Mouse (Mus musculus) intestine, postnatal 0 days (tissue): ENCODE measurements around the gene Taz. TPM values are rescaled to one million over a fixed set of nuclear protein-coding genes. Genes with fewer than 3 reads are reported as not detected.
A peak's percentile ranks its signal among the peaks of the same experiment; 100 is the strongest.

Experiments
- ATAC-seq: fragments of 200-750 bp; cut with Nextera tagmentation; 2 replicates; pipeline ENCODE4 v1.8.0; 2017; ENCODE audit warnings: mild to moderate bottlenecking, moderate TSS enrichment, moderate library complexity
- H3K27ac ChIP-seq: fragments of 300-500 bp; sonication (generic); 2 replicates; pipeline ENCODE4 v1.5.1; 2014; ENCODE audit warnings: mild to moderate bottlenecking, low read depth, low read length, moderate library complexity
- H3K27me3 ChIP-seq: fragments of 300-500 bp; sonication (generic); replicated peaks from 2 replicates; pipeline ENCODE4 v1.6.1; 2014; ENCODE audit warnings: low read length, mixed read lengths; ENCODE audit not compliant: control insufficient read depth, insufficient read depth
- H3K36me3 ChIP-seq: fragments of 300-500 bp; sonication (generic); 2 replicates; pipeline ENCODE4 v1.6.1; 2014; ENCODE audit warnings: mild to moderate bottlenecking, moderate library complexity; ENCODE audit not compliant: control insufficient read depth, insufficient read depth
- H3K4me1 ChIP-seq: fragments of 300-500 bp; sonication (generic); replicated peaks from 2 replicates; pipeline ENCODE4 v1.6.1; 2014; ENCODE audit warnings: antibody characterized with exemption, low read length, mixed read lengths; ENCODE audit not compliant: control insufficient read depth, insufficient read depth
- H3K4me2 ChIP-seq: fragments of 300-500 bp; sonication (generic); replicated peaks from 2 replicates; pipeline ENCODE4 v1.6.1; 2014; ENCODE audit warnings: low read depth, mild to moderate bottlenecking, moderate library complexity
- H3K4me3 ChIP-seq: fragments of 300-500 bp; sonication (generic); 2 replicates; pipeline ENCODE4 v1.5.1; 2014; ENCODE audit warnings: low read depth, low read length
- H3K9ac ChIP-seq: fragments of 300-500 bp; sonication (generic); 2 replicates; pipeline ENCODE4 v1.6.1; 2014; ENCODE audit warnings: mild to moderate bottlenecking, low read depth, low read length
- H3K9me3 ChIP-seq: fragments of 300-500 bp; sonication (generic); 2 replicates; pipeline ENCODE4 v1.6.1; 2016; ENCODE audit warnings: mixed run types; ENCODE audit not compliant: control insufficient read depth
- CTCF ChIP-seq: sonication (generic); IDR thresholded peaks from 2 replicates; pipeline ENCODE4 v1.5.1; 2016; ENCODE audit warnings: low read depth, mild to moderate bottlenecking, control low read depth, antibody characterized with exemption, moderate library complexity
- WGBS: fragments of 180-500 bp; shearing (Covaris S2); extraction: QIAGEN DNeasy Blood & Tissue Kit; methylation state at CpG from one replicate; pipeline ENCODE4 v1.1.7; 2014; 5-methylcytosine and 5-hydroxymethylcytosine counted together
- polyA plus RNA-seq: library from polyadenylated mRNA; unstranded; fragments of >200 nt; fragmentation: Nextera tagmentation; extraction: Ambion mirVana; gene quantifications from 2 replicates; pipeline ENCODE4 v1.2.1, GENCODE M21; 2015

The Taz gene
- polyA plus RNA-seq = 64.0 and 64.8 TPM in 2 replicates

DNA sequence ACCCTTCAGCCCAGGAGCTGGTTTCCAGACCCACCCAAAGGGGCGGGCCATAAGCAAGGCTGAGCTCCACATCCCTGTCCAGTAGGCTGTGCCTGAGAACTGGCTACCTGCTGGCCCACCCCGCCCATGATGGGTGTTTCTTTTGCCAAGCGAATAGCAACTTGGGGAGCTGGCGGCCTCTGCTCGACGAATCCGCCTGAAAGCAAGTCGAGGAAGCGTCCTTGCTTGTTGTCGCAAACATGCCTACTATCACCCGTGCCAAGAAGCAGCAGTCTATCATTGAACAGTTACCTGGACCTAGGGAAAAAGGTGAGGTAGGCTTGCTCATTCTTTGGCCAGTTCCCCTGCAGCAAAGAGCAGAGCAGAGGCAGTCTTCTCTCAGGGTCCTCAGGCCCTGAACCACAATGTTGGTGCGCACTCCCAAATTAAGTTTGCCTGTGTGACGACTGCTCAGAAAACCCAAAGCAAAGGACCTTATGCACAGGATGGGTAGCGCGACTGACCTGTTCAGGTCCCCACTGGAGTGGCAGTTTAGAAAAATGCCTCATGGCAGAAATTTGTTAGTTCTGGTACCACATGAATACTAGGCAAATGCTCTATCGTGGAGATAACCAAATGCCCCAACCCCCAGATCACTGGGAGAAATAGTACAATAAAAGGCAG lies at the start of gene Taz, which contains the start of gene Dnase1l1:
Gene Taz, plus strand, starts transcription at position 181 of the 663 bp plus-strand sequence.
Gene Dnase1l1, minus strand, starts transcription at position 606 of the 663 bp plus-strand sequence.
- peak; percentile 22; the same call in 1 of the 2 replicates for TF ChIP-seq CTCF
- no peaks in the 10 kb centered on the region for H3K4me1 ChIP-seq
- no peaks in the 10 kb centered on the region for H3K36me3 ChIP-seq
- H3K4me2 ChIP-seq = peak within 1 kb of the TSS; percentile 70
- H3K4me3 ChIP-seq = peak within 1 kb of the TSS; percentile 51
- 25% methylated on average over 16 of the region's 16 CpGs for WGBS
- H3K27me3 ChIP-seq = no peaks in the 10 kb centered on the region
- ATAC-seq = peak; percentile 94
- peak within 1 kb of the TSS; percentile 65 for H3K9ac ChIP-seq
- H3K27ac ChIP-seq = peak within 1 kb of the TSS; percentile 86
- no peaks in the 10 kb centered on the region for H3K9me3 ChIP-seq

GRCm38 (mm10) chrX:74233196-74233595 lies 48.5 kb upstream of the Taz start:
- no peak for ATAC-seq
- H3K9me3 ChIP-seq = no peaks in the 10 kb centered on the region
- no peak for TF ChIP-seq CTCF
- 90% methylated on average over 5 of the region's 5 CpGs for WGBS
- H3K27ac ChIP-seq = no peak overlapping the region
- no peak overlapping the region for H3K4me3 ChIP-seq
- no peak overlapping the region for H3K9ac ChIP-seq
- no peaks in the 10 kb centered on the region for H3K4me1 ChIP-seq
- H3K4me2 ChIP-seq = no peak overlapping the region
- peaks cover 23% of the 10 kb centered on the region; the same call in 1 of the 2 replicates for H3K36me3 ChIP-seq
- no peaks in the 10 kb centered on the region for H3K27me3 ChIP-seq

- WGBS = 88% methylated on average over 4 of the region's 4 CpGs
- H3K9ac ChIP-seq = no peak overlapping the region
- TF ChIP-seq CTCF = no peak
- no peaks in the 10 kb centered on the region for H3K27me3 ChIP-seq
- no peak overlapping the region for H3K4me3 ChIP-seq
- H3K9me3 ChIP-seq = no peaks in the 10 kb centered on the region
- H3K27ac ChIP-seq = no peak overlapping the region
- H3K4me1 ChIP-seq = no peaks in the 10 kb centered on the region
- no peak overlapping the region for H3K4me2 ChIP-seq
- peaks cover 24% of the 10 kb centered on the region; the same call in 1 of the 2 replicates for H3K36me3 ChIP-seq
- ATAC-seq = no peak
Observed at GRCm38 (mm10) chrX:74240332-74240731, 41.4 kb upstream of the Taz start.

DNA sequence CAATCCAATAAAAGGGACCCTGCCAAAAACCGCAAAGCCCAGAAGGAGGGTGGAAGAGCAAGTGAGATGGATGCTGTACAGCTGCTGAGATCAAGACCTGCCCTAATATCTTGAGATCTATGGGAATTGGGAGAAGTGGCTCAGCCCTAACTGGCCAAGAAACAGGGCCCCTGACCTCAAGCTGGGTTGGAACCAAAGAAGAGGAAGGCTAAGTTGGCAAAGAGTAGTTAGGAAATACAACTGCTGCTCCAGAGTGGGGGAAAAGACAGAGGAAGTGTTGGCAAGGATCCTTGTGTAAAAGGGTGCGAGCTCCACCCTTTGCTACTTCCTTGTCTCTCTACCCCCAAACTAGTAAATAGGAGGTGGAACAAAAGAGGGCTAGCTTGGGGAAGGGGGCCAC lies 38.3 kb upstream of the Taz start:
- 84% methylated on average over 2 of the region's 2 CpGs for WGBS
- H3K9ac ChIP-seq = no peak overlapping the region
- TF ChIP-seq CTCF = no peak
- H3K4me1 ChIP-seq = no peaks in the 10 kb centered on the region
- no peak overlapping the region for H3K27ac ChIP-seq
- peak overlapping the region; percentile 45; the same call in 1 of the 2 replicates for H3K4me3 ChIP-seq
- no peaks in the 10 kb centered on the region for H3K27me3 ChIP-seq
- H3K9me3 ChIP-seq = no peaks in the 10 kb centered on the region
- no peak for ATAC-seq
- peak overlapping the region; percentile 72 for H3K4me2 ChIP-seq
- peaks cover 10% of the 10 kb centered on the region; the same call in 1 of the 2 replicates for H3K36me3 ChIP-seq

DNA sequence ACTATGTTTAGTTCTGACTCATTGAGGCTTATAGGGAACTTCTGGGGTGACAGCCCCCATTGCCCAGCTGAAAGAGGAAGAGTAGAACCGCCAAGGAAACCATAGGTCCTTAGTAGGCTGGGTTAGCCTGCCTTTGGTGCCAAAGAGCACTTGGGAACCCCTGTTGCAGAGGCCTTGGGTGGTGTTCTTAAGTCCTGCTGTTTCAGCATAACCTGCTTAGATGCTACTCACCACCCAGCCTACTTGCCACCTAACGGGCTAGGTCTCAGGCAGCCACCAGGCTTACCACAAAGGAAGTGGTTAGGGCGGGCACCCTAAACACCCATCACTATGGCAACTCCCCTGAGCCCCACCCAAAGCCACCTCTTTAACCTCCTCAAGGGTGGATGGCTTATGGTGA lies 37.9 kb upstream of the Taz start:
- WGBS = 52% methylated on average over 3 of the region's 3 CpGs
- H3K4me1 ChIP-seq = no peaks in the 10 kb centered on the region
- H3K27me3 ChIP-seq = no peaks in the 10 kb centered on the region
- peaks cover 6% of the 10 kb centered on the region; the same call in 1 of the 2 replicates for H3K36me3 ChIP-seq
- no peak for TF ChIP-seq CTCF
- ATAC-seq = no peak
- H3K4me2 ChIP-seq = peak overlapping the region; percentile 72
- H3K4me3 ChIP-seq = peak overlapping the region; percentile 45
- no peak overlapping the region for H3K27ac ChIP-seq
- 0 out of 2 replicates have a peak overlapping the region, but pooled peaks have one; percentile 7 for H3K9ac ChIP-seq
- no peaks in the 10 kb centered on the region for H3K9me3 ChIP-seq

- H3K4me3 ChIP-seq = peak overlapping the region; percentile 45
- H3K9me3 ChIP-seq = no peaks in the 10 kb centered on the region
- no peaks in the 10 kb centered on the region for H3K4me1 ChIP-seq
- H3K36me3 ChIP-seq = peaks cover 6% of the 10 kb centered on the region; the same call in 1 of the 2 replicates
- TF ChIP-seq CTCF = no peak
- ATAC-seq = no peak
- 56% methylated on average over 3 of the region's 3 CpGs for WGBS
- no peaks in the 10 kb centered on the region for H3K27me3 ChIP-seq
- H3K4me2 ChIP-seq = peak overlapping the region; percentile 72
- H3K27ac ChIP-seq = 0 out of 2 replicates have a peak overlapping the region, but pooled peaks have one; percentile 80
- H3K9ac ChIP-seq = 0 out of 2 replicates have a peak overlapping the region, but pooled peaks have one; percentile 7
Observed at GRCm38 (mm10) chrX:74244614-74245083, 37.1 kb upstream of the Taz start.
